Mouse (Mus musculus): ENCODE results near the gene Pigl. TPM values are rescaled to one million over a fixed set of nuclear protein-coding genes. Genes with fewer than 3 reads are reported as not detected.

Pigl gene
- polyA plus RNA-seq, 1 experiment = 7.7 TPM

DNA sequence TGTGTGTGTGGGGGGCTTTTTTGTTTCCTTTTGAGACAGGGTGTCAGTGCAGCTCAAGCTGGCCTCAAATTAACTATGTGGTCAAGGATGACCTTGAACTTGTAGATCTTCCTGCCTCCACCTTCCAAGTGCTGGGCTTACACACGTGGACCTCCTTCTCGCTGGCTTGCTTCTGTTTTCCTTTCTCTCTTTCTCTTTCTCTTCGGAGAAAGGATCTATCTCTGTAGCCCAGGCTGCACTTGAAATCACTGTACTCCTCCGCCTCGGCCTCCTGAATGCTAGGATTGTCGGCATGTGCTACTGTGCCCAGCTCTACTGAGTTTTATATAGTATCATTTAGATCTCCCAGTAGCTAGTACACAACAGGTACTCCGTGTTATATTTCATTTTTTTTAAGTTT is 79.3 kb downstream of the Pigl start:
- H3K27me3 ChIP-seq (ENCODE audit: control insufficient read depth, insufficient read depth, low read length) = no peaks in the 10 kb centered on the region
- DNase-seq = no peak
- H3K4me3 ChIP-seq (replicated peaks; ENCODE audit: insufficient read depth, low read depth, low read length) = peak overlapping the region; percentile 20
- 46% methylated on average over 7 of the region's 7 CpGs for WGBS
- no peak for TF ChIP-seq POLR2A (IDR thresholded peaks at IDR 0.05; ENCODE audit: borderline replicate concordance, insufficient read depth, low read length)
- TF ChIP-seq CTCF (IDR thresholded peaks at IDR 0.05; ENCODE audit: borderline replicate concordance, insufficient read depth, low read depth, low read length) = no peak
- peaks cover 3% of the 10 kb centered on the region for H3K4me1 ChIP-seq (ENCODE audit: control insufficient read depth, insufficient read depth, low read length)
- no peak overlapping the region for H3K27ac ChIP-seq (ENCODE audit: insufficient read depth, low read length)

DNA sequence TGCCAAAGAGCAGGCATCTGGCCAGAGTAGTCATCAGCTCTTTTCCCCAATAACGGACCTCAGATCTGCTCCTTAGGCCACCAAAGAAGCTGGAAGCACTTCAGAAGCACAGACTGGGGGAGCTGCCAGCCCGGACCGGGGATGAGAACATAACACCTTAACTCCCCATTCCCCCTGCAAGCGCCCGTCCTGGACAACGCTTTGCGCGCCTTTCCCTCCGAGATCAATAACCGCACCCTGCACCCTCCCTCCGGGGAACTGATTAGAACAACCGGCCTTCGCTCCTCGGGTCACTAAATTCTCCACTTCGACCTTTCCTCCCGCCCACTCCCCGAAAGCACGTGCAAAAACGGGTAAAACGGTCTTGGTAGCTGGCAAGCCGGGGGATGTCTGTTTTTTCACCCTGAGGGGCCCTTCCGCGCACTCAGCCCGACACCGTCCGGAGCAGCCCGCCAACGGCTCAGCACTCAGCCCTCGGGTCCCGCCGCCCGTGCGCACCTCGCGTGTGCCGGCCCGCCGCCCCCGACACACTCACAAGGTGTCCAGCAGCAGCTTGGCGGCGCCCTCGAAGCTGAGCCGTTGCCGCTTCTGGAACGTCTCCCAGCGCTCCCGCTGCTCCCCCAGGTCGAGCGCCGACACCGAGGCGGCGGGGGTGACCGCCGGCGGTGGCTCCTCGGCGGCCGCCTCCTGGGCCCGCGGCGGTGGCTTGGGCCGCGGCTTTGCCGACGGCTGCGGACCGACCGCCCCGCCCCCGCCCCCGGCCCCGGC is 80.2 kb downstream of the Pigl start:
- under 1% methylated on average over 49 of the region's 73 CpGs for WGBS
- Histone ChIP-seq H3K4me1 (ENCODE audit: control insufficient read depth, insufficient read depth, low read length) (peaks cover 3% of the 10 kb centered on the region), H3K27ac (ENCODE audit: insufficient read depth, low read length) (peak overlapping the region; percentile 63), H3K4me3 (replicated peaks; ENCODE audit: insufficient read depth, low read depth, low read length) (peak overlapping the region; percentile 92), H3K27me3 (ENCODE audit: control insufficient read depth, insufficient read depth, low read length) (no peaks in the 10 kb centered on the region)
- no peak for TF ChIP-seq POLR2A (IDR thresholded peaks at IDR 0.05; ENCODE audit: borderline replicate concordance, insufficient read depth, low read length)
- TF ChIP-seq CTCF (IDR thresholded peaks at IDR 0.05; ENCODE audit: borderline replicate concordance, insufficient read depth, low read depth, low read length) = no peak
- peak; percentile 66 to 74 for DNase-seq

DNA sequence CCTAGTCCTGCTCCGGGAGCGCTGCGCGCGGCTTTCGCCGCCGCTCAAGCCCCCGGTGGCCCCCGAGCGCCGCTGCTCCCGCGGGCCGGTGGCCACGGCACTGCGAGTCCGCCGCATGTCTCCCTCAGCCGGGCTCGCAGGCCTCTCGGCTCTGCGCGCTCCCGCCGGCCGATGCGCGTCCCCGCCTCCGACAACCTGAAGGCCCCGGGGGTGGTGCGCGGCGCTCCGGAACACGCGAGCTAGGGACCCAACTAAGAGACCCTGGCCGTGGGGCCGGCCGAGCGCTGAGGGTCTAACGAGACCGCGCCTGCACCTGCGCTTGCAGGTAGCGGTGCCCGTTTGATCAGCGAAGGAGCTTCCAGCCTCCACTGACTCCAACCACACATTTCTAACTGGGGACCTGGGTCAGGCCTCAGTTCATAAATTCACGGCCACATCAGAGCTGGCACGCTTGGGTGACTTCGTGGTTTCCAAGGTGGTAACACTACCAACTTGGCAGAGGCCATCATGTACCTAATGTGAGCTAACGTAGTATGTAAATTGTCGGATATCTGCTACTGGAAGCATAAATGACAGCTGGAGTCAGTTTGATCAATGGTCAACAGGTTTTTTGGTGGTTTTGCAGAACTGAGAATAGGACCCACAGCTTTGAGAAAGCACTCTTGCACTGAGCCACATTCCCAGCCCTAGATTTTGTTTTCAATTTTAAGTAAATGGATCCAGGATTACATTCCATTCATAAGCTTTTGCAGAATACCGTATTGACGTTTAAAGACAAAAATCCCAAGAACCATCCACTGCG is 81.0 kb downstream of the Pigl start, which contains the start of gene Cenpv:
Cenpv (minus strand) TSS at position 173 of the 802 bp plus-strand sequence.
- peak; percentile 84 to 90 for DNase-seq
- H3K27ac ChIP-seq (ENCODE audit: insufficient read depth, low read length) = peak within 1 kb of the TSS; percentile 77
- TF ChIP-seq POLR2A (IDR thresholded peaks at IDR 0.05; ENCODE audit: borderline replicate concordance, insufficient read depth, low read length) = peak; percentile 53
- no peak for TF ChIP-seq CTCF (IDR thresholded peaks at IDR 0.05; ENCODE audit: borderline replicate concordance, insufficient read depth, low read depth, low read length)
- WGBS = 6% methylated on average over 56 of the region's 57 CpGs
- H3K27me3 ChIP-seq (ENCODE audit: control insufficient read depth, insufficient read depth, low read length) = no peaks in the 10 kb centered on the region
- peaks cover 3% of the 10 kb centered on the region for H3K4me1 ChIP-seq (ENCODE audit: control insufficient read depth, insufficient read depth, low read length)
- H3K4me3 ChIP-seq (replicated peaks; ENCODE audit: insufficient read depth, low read depth, low read length) = peak within 1 kb of the TSS; percentile 92

DNA sequence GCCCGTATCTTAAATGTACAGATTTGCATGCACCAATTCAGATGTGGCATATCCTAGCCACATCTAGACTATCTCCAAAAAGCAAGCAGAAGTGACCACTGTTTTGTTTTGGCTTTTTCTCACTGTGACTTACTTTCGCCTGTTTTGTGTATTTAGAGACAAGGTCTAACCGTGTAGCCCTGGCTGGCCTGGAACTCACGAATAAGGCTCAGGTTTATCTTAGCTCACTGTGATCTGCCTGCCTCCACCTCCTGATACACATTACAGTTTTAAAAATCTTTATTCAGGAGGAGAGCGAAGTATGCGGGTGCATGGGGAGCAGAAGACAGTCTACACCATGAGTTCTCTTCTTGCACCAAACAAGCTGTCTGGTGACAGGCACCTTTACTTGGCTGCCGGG is 81.9 kb downstream of the Pigl start:
- no peak for TF ChIP-seq CTCF (IDR thresholded peaks at IDR 0.05; ENCODE audit: borderline replicate concordance, insufficient read depth, low read depth, low read length)
- Histone ChIP-seq H3K27ac (ENCODE audit: insufficient read depth, low read length) (no peak overlapping the region), H3K27me3 (ENCODE audit: control insufficient read depth, insufficient read depth, low read length) (no peaks in the 10 kb centered on the region), H3K4me3 (replicated peaks; ENCODE audit: insufficient read depth, low read depth, low read length) (no peak overlapping the region), H3K4me1 (ENCODE audit: control insufficient read depth, insufficient read depth, low read length) (peaks cover 3% of the 10 kb centered on the region)
- no peak for DNase-seq
- 91% methylated on average over 7 of the region's 7 CpGs for WGBS

DNA sequence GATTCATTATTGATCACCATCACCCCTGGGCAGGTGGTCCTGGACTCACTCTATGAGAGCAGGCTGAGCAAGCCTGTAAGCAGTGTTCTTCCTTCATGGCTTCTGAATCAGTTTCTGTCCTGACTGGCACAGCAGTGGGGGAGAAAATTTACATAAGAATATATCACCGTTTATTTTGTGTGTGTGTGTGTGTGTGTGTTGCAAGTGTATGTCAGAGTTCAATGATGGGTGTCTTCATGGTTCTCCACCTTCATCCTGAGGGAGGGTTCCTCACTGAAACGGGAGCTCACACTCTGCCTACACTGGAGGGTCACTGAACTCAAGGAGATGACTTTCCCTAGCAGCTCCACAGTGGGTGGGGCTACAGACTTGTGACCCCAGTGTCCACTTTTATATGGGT is 82.7 kb downstream of the Pigl start:
- no peak overlapping the region for H3K27ac ChIP-seq (ENCODE audit: insufficient read depth, low read length)
- H3K4me3 ChIP-seq (replicated peaks; ENCODE audit: insufficient read depth, low read depth, low read length) = no peak overlapping the region
- peaks cover 3% of the 10 kb centered on the region for H3K4me1 ChIP-seq (ENCODE audit: control insufficient read depth, insufficient read depth, low read length)
- DNase-seq = no peak
- TF ChIP-seq CTCF (IDR thresholded peaks at IDR 0.05; ENCODE audit: borderline replicate concordance, insufficient read depth, low read depth, low read length) (no peak), POLR2A (IDR thresholded peaks at IDR 0.05; ENCODE audit: borderline replicate concordance, insufficient read depth, low read length) (no peak)
- no peaks in the 10 kb centered on the region for H3K27me3 ChIP-seq (ENCODE audit: control insufficient read depth, insufficient read depth, low read length)
- 37% methylated on average over 2 of the region's 2 CpGs for WGBS

DNA sequence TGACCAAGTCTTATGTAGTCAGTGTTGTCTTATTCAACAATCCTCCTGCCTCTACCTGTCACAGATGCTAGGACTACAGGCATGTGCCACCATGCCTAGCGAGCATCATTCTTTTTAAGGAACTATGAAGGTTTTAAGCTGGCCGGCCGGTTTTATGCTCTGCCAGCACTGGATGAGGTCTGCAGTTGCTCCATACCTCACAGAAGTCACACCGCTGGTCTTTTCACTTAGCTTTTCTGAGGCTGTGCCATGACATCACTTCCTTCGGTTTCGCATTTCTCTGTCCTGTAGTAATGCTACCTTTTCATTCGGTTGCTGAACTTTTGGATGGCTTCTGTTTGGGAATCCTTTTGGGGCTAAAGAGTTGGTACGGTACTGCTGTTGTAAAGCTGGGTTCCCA is 83.3 kb downstream of the Pigl start:
- no peak for DNase-seq
- Histone ChIP-seq H3K27ac (ENCODE audit: insufficient read depth, low read length) (no peak overlapping the region), H3K4me1 (ENCODE audit: control insufficient read depth, insufficient read depth, low read length) (peaks cover 3% of the 10 kb centered on the region), H3K27me3 (ENCODE audit: control insufficient read depth, insufficient read depth, low read length) (no peaks in the 10 kb centered on the region), H3K4me3 (replicated peaks; ENCODE audit: insufficient read depth, low read depth, low read length) (no peak overlapping the region)
- TF ChIP-seq CTCF (IDR thresholded peaks at IDR 0.05; ENCODE audit: borderline replicate concordance, insufficient read depth, low read depth, low read length) = no peak
- WGBS = 93% methylated on average over 8 of the region's 8 CpGs

DNA sequence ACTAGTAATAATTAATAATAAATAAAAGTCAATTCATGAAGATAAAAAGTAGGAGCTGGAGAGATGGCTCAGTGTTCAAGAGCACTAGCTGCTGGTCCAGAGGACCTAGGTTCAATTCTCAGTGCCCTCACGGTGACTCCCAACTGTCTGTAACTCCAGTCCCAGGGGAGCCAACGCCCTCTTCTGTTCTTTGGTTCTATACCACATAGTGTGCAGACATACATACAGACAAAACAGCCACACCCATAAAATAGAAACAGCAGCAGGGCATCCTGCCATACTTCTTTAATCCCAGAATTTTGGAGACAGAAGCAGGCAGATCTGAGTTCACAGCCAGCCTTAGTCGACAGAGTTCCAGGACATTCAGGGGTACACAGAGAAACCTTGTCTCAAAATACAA is 85.7 kb downstream of the Pigl start:
- H3K4me1 ChIP-seq (ENCODE audit: control insufficient read depth, insufficient read depth, low read length) = no peaks in the 10 kb centered on the region
- no peaks in the 10 kb centered on the region for H3K27me3 ChIP-seq (ENCODE audit: control insufficient read depth, insufficient read depth, low read length)
- DNase-seq = no peak
- 89% methylated on average over 3 of the region's 3 CpGs for WGBS
- H3K27ac ChIP-seq (ENCODE audit: insufficient read depth, low read length) = no peak overlapping the region
- TF ChIP-seq POLR2A (IDR thresholded peaks at IDR 0.05; ENCODE audit: borderline replicate concordance, insufficient read depth, low read length) (no peak), CTCF (IDR thresholded peaks at IDR 0.05; ENCODE audit: borderline replicate concordance, insufficient read depth, low read depth, low read length) (no peak)
- no peak overlapping the region for H3K4me3 ChIP-seq (replicated peaks; ENCODE audit: insufficient read depth, low read depth, low read length)

DNA sequence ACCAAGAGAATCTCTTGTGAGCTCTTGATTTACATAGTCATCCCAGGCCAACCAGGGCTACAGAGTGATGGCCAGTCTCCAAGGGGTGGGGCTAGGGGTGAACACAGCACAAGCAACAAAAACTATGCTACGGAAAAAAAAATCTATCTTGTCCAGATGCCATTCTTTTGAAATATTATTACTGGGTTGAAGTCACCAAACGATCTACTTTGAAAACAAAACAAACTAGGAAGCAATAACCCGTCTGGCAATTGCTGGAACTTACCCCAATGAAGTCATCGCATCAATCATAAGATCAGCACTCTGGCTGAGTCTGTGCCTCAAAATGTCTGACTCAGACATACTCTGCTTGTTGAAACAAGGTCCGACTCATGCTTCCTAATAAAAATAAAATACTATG is 91.5 kb downstream of the Pigl start:
- Histone ChIP-seq H3K27ac (ENCODE audit: insufficient read depth, low read length) (peak overlapping the region; percentile 89; the same call in 1 of the 2 replicates), H3K4me1 (ENCODE audit: control insufficient read depth, insufficient read depth, low read length) (no peaks in the 10 kb centered on the region), H3K27me3 (ENCODE audit: control insufficient read depth, insufficient read depth, low read length) (no peaks in the 10 kb centered on the region), H3K4me3 (replicated peaks; ENCODE audit: insufficient read depth, low read depth, low read length) (peak overlapping the region; percentile 25)
- under 1% methylated on average over 5 of the region's 5 CpGs for WGBS
- peak; percentile 64 to 79 for DNase-seq
- no peak for TF ChIP-seq CTCF (IDR thresholded peaks at IDR 0.05; ENCODE audit: borderline replicate concordance, insufficient read depth, low read depth, low read length)
- peak; percentile 16; the same call in 1 of the 2 replicates for TF ChIP-seq POLR2A (IDR thresholded peaks at IDR 0.05; ENCODE audit: borderline replicate concordance, insufficient read depth, low read length)

Data from cerebellum, adult 2 months (tissue).